Mouse (Mus musculus): Measurements from ENCODE around the gene Olfr406.

- TF ChIP-seq CTCF (IDR thresholded peaks at IDR 0.05; ENCODE audit: low read depth, low read length) (no peak), POLR2A (IDR thresholded peaks at IDR 0.05; ENCODE audit: borderline replicate concordance, low read depth, low read length) (no peak)
Observed at GRCm38 (mm10) chr11:74287256-74287655, 27.6 kb downstream of the Olfr406 start.

Data from bone marrow macrophage, adult 2 months (primary cell).